Mouse (Mus musculus): ENCODE results near the gene Rgs16. TPM values are rescaled to one million over a fixed set of nuclear protein-coding genes. Genes with fewer than 3 reads are reported as not detected.
"Not testable (repeated sequence)": the region's sequence is repeated elsewhere in the genome, so short reads cannot be mapped to it uniquely, and the experiment has no call there.

Gene Rgs16
- polyA plus RNA-seq, 1 experiment from 2014 or later, result 6.5 TPM

DNA sequence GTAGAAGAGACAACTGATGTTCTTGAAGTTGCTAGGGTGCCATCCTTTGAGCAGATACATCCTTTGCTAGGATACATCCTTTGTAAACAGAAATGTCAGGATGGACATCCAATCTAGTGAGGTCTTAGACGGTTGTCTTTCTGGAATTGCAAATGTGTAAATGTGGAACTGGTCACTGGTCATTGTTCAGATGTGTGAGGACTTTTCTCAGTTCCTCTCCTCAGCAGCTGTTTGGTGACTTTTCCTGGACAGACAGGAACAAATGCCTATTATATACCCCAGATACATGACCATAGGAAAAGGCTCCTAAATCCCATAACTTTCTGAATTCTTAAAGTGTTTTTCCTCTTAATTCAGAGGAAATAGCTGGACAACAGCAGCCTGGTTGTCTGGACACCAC lies 27.1 kb downstream of the Rgs16 start:
- Histone ChIP-seq H3K4me1 (ENCODE audit: control insufficient read depth, insufficient read depth, low read length) (no peaks in the 10 kb centered on the region), H3K9me3 (replicated peaks; ENCODE audit: control insufficient read depth, low read length) (no peaks in the 10 kb centered on the region), H3K27ac (replicated peaks; ENCODE audit: low read depth, low read length) (no peak overlapping the region), H3K4me2 (ENCODE audit: low read depth, low read length) (no peak overlapping the region), H3K9ac (replicated peaks; ENCODE audit: low read length) (no peak overlapping the region), H3K27me3 (ENCODE audit: control insufficient read depth, insufficient read depth, low read length) (no peaks in the 10 kb centered on the region), H3K36me3 (replicated peaks; ENCODE audit: control insufficient read depth, insufficient read depth, low read depth, low read length) (no peaks in the 10 kb centered on the region), H3K4me3 (ENCODE audit: low read depth, low read length) (no peak overlapping the region)
- no peak for DNase-seq (ENCODE audit: low spot score)
- ATAC-seq (replicated peaks; ENCODE audit: insufficient number of reproducible peaks, low FRiP score, low TSS enrichment, low read depth), result no peak
- WGBS, result 89% methylated on average over 1 of the region's 1 CpGs

- H3K27ac ChIP-seq (replicated peaks; ENCODE audit: low read depth, low read length), result no peak overlapping the region
- H3K27me3 ChIP-seq (ENCODE audit: control insufficient read depth, insufficient read depth, low read length), result no peaks in the 10 kb centered on the region
- no peak overlapping the region for H3K9ac ChIP-seq (replicated peaks; ENCODE audit: low read length)
- no peaks in the 10 kb centered on the region for H3K36me3 ChIP-seq (replicated peaks; ENCODE audit: control insufficient read depth, insufficient read depth, low read depth, low read length)
- 92% methylated on average over 5 of the region's 5 CpGs for WGBS
- no peak overlapping the region for H3K4me2 ChIP-seq (ENCODE audit: low read depth, low read length)
- DNase-seq (ENCODE audit: low spot score) (no peak), ATAC-seq (replicated peaks; ENCODE audit: insufficient number of reproducible peaks, low FRiP score, low TSS enrichment, low read depth) (no peak)
- no peaks in the 10 kb centered on the region for H3K4me1 ChIP-seq (ENCODE audit: control insufficient read depth, insufficient read depth, low read length)
- H3K9me3 ChIP-seq (replicated peaks; ENCODE audit: control insufficient read depth, low read length), result no peaks in the 10 kb centered on the region
- no peak overlapping the region for H3K4me3 ChIP-seq (ENCODE audit: low read depth, low read length)
Observed at GRCm38 (mm10) chr1:153768465-153768864, 28.3 kb downstream of the Rgs16 start.

GRCm38 (mm10) chr1:153769571-153769970 lies 29.4 kb downstream of the Rgs16 start:
- not testable (repeated sequence) for DNase-seq (ENCODE audit: low spot score); H3K4me2 ChIP-seq (ENCODE audit: low read depth, low read length); H3K9me3 ChIP-seq (replicated peaks; ENCODE audit: control insufficient read depth, low read length); H3K27me3 ChIP-seq (ENCODE audit: control insufficient read depth, insufficient read depth, low read length); H3K4me1 ChIP-seq (ENCODE audit: control insufficient read depth, insufficient read depth, low read length); ATAC-seq (replicated peaks; ENCODE audit: insufficient number of reproducible peaks, low FRiP score, low TSS enrichment, low read depth); H3K27ac ChIP-seq (replicated peaks; ENCODE audit: low read depth, low read length); H3K4me3 ChIP-seq (ENCODE audit: low read depth, low read length); H3K36me3 ChIP-seq (replicated peaks; ENCODE audit: control insufficient read depth, insufficient read depth, low read depth, low read length); H3K9ac ChIP-seq (replicated peaks; ENCODE audit: low read length)
- WGBS, result 59% methylated on average over 6 of the region's 6 CpGs

DNA sequence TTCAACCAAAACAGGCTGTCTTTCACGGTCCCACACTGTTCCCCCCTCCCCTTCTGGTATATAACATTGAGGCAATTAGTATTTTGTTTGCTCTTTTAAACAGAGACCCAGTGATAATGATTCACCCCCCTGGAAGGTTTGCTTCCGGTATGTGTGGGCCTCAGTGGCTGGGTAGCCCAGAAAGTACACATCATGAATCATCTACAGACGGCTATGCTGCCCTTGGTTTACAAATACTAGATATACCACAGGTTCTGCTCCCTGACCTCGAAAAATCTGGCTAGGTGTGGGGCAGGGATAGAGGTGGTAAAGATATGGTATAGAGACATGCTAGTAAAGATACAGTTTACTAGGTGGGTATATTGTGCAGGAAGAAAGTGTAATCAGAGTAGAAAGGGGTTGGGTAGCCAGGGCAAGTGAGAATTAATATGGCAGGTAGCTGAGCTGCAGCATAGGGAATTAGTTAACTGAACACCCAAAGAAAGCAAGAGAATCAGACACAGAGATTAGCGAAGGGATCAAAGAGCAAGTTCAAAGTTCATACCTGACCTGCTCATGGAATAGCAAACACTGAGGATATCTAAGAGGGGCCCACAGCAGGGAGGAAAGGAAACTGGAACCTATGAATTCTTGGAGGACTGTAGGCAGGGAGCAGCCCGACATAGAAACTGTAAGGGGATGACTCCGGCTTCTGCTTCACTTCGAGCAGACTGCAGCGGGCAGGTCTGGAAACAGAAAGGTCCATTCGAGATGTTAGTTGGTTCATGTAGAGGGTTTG lies 30.0 kb downstream of the Rgs16 start:
- ATAC-seq (replicated peaks; ENCODE audit: insufficient number of reproducible peaks, low FRiP score, low TSS enrichment, low read depth) (no peak), DNase-seq (ENCODE audit: low spot score) (no peak)
- no peaks in the 10 kb centered on the region for H3K4me1 ChIP-seq (ENCODE audit: control insufficient read depth, insufficient read depth, low read length)
- H3K4me2 ChIP-seq (ENCODE audit: low read depth, low read length), result no peak overlapping the region
- H3K9ac ChIP-seq (replicated peaks; ENCODE audit: low read length), result no peak overlapping the region
- no peaks in the 10 kb centered on the region for H3K36me3 ChIP-seq (replicated peaks; ENCODE audit: control insufficient read depth, insufficient read depth, low read depth, low read length)
- no peaks in the 10 kb centered on the region for H3K9me3 ChIP-seq (replicated peaks; ENCODE audit: control insufficient read depth, low read length)
- no peaks in the 10 kb centered on the region for H3K27me3 ChIP-seq (ENCODE audit: control insufficient read depth, insufficient read depth, low read length)
- 82% methylated on average over 10 of the region's 10 CpGs for WGBS
- no peak overlapping the region for H3K27ac ChIP-seq (replicated peaks; ENCODE audit: low read depth, low read length)
- no peak overlapping the region for H3K4me3 ChIP-seq (ENCODE audit: low read depth, low read length)

DNA sequence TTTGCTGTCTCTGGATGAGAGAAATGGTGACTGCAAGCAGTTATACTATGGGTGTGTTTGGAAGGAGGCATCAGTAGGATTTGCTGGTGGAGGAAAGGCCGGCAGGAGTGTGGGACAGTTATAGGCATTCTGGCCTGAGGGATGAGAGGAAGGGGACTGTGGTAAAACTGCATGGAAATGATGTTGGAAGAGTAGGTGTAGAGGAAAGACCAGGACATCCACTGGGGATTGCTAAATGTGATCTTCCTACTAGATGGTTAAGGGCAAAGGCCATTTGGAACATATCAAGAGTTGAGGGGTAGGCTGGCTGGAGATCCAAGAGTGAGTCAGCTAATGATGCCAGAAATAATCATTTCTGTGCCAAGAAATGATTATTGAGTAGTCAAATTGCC lies 30.6 kb downstream of the Rgs16 start:
- no peaks in the 10 kb centered on the region for H3K4me1 ChIP-seq (ENCODE audit: control insufficient read depth, insufficient read depth, low read length)
- ATAC-seq (replicated peaks; ENCODE audit: insufficient number of reproducible peaks, low FRiP score, low TSS enrichment, low read depth) (no peak), DNase-seq (ENCODE audit: low spot score) (no peak)
- H3K9me3 ChIP-seq (replicated peaks; ENCODE audit: control insufficient read depth, low read length), result no peaks in the 10 kb centered on the region
- no peak overlapping the region for H3K9ac ChIP-seq (replicated peaks; ENCODE audit: low read length)
- H3K4me2 ChIP-seq (ENCODE audit: low read depth, low read length), result no peak overlapping the region
- H3K4me3 ChIP-seq (ENCODE audit: low read depth, low read length), result no peak overlapping the region
- no peaks in the 10 kb centered on the region for H3K36me3 ChIP-seq (replicated peaks; ENCODE audit: control insufficient read depth, insufficient read depth, low read depth, low read length)
- H3K27ac ChIP-seq (replicated peaks; ENCODE audit: low read depth, low read length), result no peak overlapping the region
- WGBS, result 82% methylated on average over 1 of the region's 1 CpGs
- no peaks in the 10 kb centered on the region for H3K27me3 ChIP-seq (ENCODE audit: control insufficient read depth, insufficient read depth, low read length)

GRCm38 (mm10) chr1:153775174-153775573 lies 35.0 kb downstream of the Rgs16 start:
- no peaks in the 10 kb centered on the region for H3K27me3 ChIP-seq (ENCODE audit: control insufficient read depth, insufficient read depth, low read length)
- no peak for ATAC-seq (replicated peaks; ENCODE audit: insufficient number of reproducible peaks, low FRiP score, low TSS enrichment, low read depth)
- DNase-seq (ENCODE audit: low spot score), result peak; percentile 30
- H3K36me3 ChIP-seq (replicated peaks; ENCODE audit: control insufficient read depth, insufficient read depth, low read depth, low read length), result no peaks in the 10 kb centered on the region
- no peaks in the 10 kb centered on the region for H3K4me1 ChIP-seq (ENCODE audit: control insufficient read depth, insufficient read depth, low read length)
- no peak overlapping the region for H3K9ac ChIP-seq (replicated peaks; ENCODE audit: low read length)
- no peak overlapping the region for H3K4me2 ChIP-seq (ENCODE audit: low read depth, low read length)
- no peak overlapping the region for H3K27ac ChIP-seq (replicated peaks; ENCODE audit: low read depth, low read length)
- H3K4me3 ChIP-seq (ENCODE audit: low read depth, low read length), result no peak overlapping the region
- no peaks in the 10 kb centered on the region for H3K9me3 ChIP-seq (replicated peaks; ENCODE audit: control insufficient read depth, low read length)
- 77% methylated on average over 6 of the region's 6 CpGs for WGBS

- no peak overlapping the region for H3K4me2 ChIP-seq (ENCODE audit: low read depth, low read length)
- H3K4me3 ChIP-seq (ENCODE audit: low read depth, low read length), result no peak overlapping the region
- no peak for ATAC-seq (replicated peaks; ENCODE audit: insufficient number of reproducible peaks, low FRiP score, low TSS enrichment, low read depth)
- no peak overlapping the region for H3K9ac ChIP-seq (replicated peaks; ENCODE audit: low read length)
- no peak overlapping the region for H3K27ac ChIP-seq (replicated peaks; ENCODE audit: low read depth, low read length)
- H3K27me3 ChIP-seq (ENCODE audit: control insufficient read depth, insufficient read depth, low read length), result no peaks in the 10 kb centered on the region
- no peaks in the 10 kb centered on the region for H3K9me3 ChIP-seq (replicated peaks; ENCODE audit: control insufficient read depth, low read length)
- WGBS, result 90% methylated on average over 7 of the region's 7 CpGs
- H3K36me3 ChIP-seq (replicated peaks; ENCODE audit: control insufficient read depth, insufficient read depth, low read depth, low read length), result no peaks in the 10 kb centered on the region
- H3K4me1 ChIP-seq (ENCODE audit: control insufficient read depth, insufficient read depth, low read length), result no peaks in the 10 kb centered on the region
- DNase-seq (ENCODE audit: low spot score), result no peak
Observed at GRCm38 (mm10) chr1:153776257-153776656, 36.1 kb downstream of the Rgs16 start.

DNA sequence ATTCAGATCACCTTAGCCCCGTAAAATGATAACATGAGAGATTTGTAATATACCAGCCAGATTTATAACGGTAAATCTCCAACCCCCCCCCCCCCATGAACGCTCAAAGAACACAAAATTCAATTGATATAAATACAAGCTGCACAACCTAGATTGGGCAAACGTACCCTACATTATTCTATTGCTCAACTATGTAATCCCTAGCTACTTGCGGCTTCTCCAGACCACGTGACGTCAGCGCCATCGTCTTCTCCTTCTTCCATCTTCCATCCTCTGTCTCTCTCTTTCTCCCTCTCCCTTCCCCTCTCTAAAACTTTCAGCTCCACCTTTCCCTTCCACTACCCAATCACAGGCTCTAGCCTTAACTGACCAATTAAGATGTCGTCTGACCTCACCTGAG lies 38.1 kb downstream of the Rgs16 start:
- H3K4me1 ChIP-seq (ENCODE audit: control insufficient read depth, insufficient read depth, low read length), result no peaks in the 10 kb centered on the region

More for the DNA sequence above, 38.1 kb downstream of the Rgs16 start:
- Histone ChIP-seq H3K27ac (replicated peaks; ENCODE audit: low read depth, low read length) (no peak overlapping the region), H3K4me2 (ENCODE audit: low read depth, low read length) (no peak overlapping the region), H3K9me3 (replicated peaks; ENCODE audit: control insufficient read depth, low read length) (no peaks in the 10 kb centered on the region), H3K36me3 (replicated peaks; ENCODE audit: control insufficient read depth, insufficient read depth, low read depth, low read length) (no peaks in the 10 kb centered on the region), H3K27me3 (ENCODE audit: control insufficient read depth, insufficient read depth, low read length) (no peaks in the 10 kb centered on the region), H3K9ac (replicated peaks; ENCODE audit: low read length) (no peak overlapping the region), H3K4me3 (ENCODE audit: low read depth, low read length) (no peak overlapping the region)
- DNase-seq (ENCODE audit: low spot score) (no peak), ATAC-seq (replicated peaks; ENCODE audit: insufficient number of reproducible peaks, low FRiP score, low TSS enrichment, low read depth) (no peak)
- WGBS, result 90% methylated on average over 10 of the region's 10 CpGs
